Mouse (Mus musculus) frontal cortex, postnatal 36 days (tissue): ENCODE measurements around the gene Tcf20.
"Not testable (repeated sequence)": the region's sequence is repeated elsewhere in the genome, so short reads cannot be mapped to it uniquely, and the experiment has no call there.

Experiments used
- DNase-seq, 2 experiments: peaks; one replicate each; pipeline ENCODE4 v3.0.0; 2022; ENCODE audit warnings: low spot score in 2 of 2

Tcf20 gene

DNA sequence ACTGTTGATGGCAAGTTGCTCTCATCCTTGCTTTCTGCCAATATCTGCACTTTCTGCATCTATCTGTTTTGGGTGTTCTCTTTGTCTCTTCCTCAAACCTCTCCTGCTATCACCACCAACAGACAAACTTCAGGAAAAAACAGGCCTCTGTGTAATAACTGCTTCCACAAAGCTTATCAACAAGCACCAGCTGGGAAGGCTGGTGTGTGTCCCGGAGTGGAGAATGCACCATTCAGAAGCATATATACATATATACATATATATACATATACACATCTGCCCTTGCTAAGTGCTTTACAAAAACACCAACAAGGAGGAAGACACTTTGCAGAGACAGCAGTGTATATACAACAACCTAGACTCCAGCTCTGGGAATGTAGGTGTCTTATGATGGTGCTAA is 177.1 kb downstream of the Tcf20 start:
- DNase-seq: no peak

DNA sequence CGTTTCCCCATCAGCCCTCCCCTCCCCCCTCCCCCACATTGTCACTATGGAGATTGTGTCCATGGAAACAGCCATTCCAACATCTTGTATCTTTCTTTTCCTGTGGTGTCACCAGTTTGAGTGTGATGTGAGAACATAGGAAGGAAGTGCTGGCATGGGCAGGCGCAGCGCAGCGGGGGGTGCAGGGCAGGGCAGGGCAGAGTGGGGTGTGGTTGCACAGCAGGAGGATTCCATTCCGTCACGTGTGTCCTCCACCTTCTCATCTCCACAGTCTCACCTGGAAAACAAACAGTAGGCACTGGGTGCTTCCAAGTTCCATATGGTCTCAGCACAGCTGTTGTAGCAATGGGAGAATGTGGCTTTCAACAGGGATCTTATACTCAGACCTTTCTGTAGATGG is 178.2 kb downstream of the Tcf20 start:
- no peak for DNase-seq

DNA sequence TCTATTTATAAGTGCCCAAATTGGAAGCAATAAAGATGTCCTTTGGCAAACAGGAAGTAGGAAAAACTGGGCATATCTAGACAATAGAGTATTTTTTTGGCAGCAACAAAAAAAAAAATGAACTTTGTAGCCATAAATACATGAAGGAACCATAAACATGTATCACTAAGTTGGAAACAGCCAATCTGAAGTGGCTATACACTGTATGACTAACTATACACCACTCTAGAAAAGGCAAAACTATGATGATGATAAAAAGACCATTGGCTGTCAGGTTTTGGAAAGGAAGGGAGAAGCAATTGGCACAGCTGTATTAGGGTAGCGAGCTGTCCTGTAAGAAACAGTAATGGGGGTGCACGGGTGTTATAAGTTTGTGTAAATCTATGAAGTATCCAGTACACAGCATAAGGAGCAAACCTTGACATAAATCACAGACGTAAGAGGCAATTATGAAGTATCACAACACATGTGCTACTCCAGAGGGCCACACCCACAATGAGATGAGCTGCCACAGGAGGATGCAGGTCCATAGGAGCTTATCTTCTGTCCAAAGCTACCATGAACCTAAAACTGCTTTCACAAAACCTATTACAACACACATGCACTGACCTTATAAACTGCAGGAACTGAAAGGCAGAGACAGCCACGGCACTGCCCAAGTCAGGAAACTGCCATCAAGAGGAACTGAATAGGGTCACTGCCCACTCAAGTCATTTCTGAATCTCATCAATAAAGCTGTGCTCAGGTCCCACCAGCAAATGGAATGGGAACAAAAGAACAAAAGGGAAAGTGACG is 180.5 kb downstream of the Tcf20 start:
- DNase-seq: no peak

DNA sequence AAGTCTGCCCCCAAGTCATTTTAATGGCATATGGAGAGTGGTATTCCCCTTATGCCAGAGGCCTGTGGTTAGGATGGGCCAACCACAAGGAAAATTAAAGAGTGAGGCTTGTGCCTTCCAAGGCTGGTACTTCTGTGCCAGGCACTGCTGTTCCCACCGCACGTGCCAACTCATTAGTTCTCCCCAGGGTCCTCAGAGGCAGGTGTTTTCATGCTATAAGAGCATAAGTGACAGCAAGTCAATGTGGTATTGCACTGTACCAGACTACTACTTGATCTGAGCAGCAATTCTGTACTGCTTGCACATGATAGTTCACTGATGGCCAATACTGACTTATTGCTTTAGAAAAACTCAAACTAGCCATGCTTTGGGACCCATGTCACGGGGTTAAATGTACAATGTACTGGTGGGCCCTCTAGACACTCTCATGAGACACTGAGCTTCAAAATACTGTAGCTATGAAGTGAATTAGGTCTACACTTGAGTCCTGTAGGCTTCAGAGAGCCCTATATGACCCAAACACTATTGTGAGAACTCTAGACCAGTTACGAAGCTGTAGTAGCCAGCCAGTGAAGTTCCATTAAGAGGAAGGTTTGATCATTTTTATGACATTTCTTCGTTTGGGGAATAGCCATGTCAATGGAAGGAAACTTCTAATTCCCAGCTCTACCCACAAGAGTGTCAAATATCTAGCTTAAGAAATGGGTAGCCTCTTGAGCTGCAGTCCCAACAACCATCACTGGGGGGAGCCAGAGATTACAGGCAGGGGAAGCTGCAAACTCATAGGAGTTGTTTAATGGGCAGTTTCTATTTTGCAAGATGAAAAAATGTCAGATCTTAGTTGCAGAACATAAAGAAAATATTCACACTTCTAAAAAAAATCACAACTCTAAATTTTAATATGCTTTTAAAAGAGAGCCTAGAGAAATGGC is 182.7 kb downstream of the Tcf20 start:
- DNase-seq: peak; percentile 89

DNA sequence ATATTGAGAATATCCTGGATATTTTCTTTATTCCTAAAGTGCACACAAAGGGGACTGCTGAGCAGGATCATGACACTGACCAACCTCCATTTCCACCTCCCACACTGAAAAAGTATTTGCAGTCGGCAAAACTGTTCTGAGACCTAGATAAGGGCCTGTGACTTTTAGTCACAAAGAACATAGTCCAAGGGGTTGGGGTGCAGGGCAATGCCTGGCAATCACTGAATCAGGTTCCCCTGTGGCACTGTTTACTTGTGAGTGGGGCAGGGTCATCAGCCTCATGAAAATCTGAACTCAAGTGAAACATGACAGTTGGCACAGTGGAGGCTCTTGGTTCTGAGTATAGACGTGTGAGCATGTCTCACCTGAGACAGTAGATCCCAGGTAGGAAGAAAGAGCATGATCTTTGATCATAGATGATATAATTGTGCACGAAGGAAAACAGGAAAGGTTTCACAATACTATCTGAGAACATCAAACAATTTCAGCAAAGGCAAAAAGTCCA is 191.7 kb downstream of the Tcf20 start:
- DNase-seq: no peak

DNA sequence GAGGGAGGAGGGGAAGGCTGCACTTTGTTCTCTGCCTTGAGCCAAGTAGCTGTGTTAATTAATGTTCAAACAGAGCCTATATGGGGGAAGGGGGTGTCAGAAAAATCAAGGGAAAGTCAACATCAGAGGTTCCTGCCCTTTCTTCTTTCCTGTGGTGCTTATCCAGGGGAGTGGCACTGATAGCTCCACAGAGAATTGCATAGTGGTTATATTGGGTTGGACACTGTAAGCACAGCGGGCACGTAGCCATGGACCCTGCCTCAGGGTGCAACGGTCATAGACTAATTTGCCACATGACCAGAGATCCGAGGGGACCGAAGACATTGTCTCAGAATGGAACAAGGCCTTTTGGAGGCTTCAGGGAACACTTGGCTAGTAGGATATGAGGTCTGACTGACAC is 193.4 kb downstream of the Tcf20 start, which contains the start of gene Cyp2d26:
Gene Cyp2d26, minus strand, starts transcription at position 18 of the 400 bp plus-strand sequence.
- no peak for DNase-seq

DNA sequence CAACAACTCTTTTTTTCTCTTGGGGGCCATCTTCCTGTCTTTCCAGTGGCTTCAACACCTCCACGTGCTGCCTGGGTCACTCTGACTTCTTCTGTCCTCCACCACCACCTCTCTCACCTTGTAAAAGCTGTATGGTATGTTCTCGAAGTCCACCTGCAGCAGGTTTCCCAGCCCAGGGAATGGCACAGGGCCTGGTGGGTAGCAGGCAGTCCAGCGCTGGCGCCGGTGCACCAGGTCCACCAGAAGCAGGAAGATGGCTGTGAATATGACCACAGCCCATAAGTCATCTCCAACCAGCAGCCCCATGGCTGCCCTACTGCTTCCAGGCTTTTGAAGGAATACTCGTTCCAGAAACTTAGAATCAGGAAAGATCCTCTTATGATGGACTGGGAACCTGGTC is 193.8 kb downstream of the Tcf20 start:
- no peak for DNase-seq

DNA sequence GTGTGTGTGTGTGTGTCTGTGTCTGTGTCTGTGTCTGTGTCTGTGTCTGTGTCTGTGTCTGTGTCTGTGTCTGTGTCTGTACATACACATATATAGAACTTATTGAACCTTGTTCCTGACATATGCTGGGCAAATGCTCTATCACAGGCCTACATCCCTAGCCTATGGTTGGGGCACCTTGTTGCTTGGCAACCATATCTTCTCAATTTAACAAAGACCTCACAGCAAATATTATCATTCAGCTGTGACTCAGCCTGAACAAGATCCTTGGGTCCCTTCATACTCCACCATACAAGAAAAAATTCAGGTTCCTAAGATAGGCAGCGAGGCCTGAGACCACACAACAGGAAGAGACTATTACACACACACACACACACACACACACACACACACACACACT is 194.2 kb downstream of the Tcf20 start:
- DNase-seq: no peak

DNA sequence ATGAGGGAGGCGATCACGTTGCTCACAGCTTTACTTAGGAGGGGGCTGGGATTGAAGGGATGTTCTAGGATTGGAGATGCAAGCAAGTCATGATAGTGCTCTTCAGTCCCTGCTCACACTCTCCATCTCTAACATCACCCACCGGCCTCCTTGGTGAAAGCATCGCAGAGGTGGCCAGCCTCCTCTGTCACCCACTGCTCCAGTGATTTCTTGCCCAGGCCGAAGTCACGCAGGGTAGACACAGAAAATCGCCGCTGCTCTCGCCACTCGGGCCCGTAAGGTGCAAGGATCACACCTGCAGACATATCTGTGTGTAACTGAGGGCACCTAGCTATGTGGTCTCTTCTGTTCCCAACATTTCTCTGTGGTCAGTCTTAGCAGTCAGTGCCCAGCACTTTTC is 195.1 kb downstream of the Tcf20 start:
- no peak for DNase-seq

DNA sequence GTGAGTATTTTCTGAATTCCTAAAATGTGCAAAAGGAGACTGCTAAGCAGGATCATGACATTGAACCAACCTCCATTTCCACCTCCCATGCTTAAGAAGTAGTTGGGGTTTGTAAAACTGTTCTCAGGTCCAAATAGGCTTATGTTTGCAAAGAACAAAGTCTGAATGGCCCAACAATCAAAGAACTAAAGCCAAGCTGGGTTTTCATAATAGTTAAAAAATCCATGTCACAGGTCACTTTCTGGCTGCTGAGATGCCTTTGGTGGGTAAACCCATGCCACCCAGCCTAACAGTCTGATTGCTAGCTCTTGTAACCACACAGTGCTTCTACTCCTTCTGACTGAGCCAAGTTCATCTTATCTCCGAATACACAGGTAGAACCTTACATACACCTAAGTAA is 203.1 kb downstream of the Tcf20 start:
- no peak for DNase-seq

DNA sequence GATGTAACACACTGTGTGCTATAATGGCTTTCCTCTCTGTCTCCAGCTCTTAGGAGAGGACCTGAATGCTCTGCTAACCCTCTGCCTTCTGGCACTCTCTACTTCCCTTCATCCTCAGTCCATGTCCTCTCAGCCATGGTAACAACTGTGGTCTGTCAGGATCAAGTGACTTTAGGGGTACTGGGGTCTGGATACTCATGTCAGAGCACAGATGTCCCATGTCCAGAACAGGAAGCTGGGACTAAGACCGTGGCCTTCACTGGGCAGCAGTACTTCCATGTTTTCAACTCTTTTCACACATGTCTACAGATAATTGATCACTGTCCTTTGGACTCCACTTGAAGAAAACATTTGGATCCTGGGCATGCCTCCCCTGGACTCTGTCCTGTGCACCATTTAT is 203.9 kb downstream of the Tcf20 start:
- DNase-seq: no peak

DNA sequence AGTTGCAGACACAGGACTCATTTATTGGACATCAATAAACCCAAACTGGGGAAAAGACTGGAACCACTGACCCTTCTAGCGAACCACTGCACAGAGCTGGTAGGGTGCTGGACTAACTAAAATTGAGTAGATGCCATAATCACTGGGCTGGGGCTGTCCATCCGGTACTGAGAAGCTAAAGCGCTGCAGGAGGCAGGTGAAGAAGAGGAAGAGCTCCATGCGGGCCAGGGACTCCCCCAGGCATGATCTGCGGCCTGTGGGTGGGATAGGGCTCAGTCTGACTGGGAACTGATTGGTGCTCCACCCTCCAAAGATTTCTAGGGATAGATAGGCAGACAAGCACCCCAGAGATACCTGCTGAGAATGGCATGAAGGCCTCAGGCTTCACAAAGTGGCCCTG is 209.8 kb downstream of the Tcf20 start:
- DNase-seq: not testable (repeated sequence)

DNA sequence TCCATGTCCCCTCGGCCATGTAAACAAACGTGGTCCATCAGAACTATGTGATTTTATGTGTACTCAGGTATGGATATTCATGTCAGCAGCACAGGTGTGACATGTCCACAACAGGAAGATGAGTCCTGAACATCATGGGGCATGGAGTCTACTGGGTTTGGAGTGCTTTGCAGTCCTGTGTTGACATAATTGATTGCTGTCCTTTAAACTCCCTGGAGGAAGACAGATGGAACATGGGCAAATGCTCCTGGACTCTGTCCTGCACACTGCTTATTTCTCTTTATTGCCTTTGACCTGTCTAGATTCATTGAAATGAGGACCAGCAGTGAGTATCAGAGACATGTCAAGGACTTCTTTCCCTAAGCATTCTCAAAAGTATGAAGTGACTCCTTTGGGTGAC is 221.7 kb downstream of the Tcf20 start:
- no peak for DNase-seq

DNA sequence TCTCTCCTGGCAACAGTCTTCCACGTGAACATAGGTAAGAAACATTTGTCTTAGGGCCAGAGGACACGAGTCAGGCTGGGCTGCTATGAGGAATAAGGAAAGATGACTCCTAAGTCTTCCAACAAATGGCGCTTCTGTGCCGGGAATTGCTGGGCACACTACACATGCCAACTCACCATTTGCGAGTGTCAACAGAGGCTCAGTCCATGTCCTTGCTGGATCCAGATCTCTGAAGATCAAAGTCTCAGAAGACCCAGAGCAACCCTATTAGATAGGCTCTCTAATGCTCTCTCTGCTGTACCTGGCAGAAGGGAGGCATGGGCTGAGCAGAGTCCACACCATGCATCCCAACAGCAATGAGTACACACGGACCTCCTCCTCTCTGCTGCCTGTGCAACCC is 222.8 kb downstream of the Tcf20 start:
- no peak for DNase-seq

DNA sequence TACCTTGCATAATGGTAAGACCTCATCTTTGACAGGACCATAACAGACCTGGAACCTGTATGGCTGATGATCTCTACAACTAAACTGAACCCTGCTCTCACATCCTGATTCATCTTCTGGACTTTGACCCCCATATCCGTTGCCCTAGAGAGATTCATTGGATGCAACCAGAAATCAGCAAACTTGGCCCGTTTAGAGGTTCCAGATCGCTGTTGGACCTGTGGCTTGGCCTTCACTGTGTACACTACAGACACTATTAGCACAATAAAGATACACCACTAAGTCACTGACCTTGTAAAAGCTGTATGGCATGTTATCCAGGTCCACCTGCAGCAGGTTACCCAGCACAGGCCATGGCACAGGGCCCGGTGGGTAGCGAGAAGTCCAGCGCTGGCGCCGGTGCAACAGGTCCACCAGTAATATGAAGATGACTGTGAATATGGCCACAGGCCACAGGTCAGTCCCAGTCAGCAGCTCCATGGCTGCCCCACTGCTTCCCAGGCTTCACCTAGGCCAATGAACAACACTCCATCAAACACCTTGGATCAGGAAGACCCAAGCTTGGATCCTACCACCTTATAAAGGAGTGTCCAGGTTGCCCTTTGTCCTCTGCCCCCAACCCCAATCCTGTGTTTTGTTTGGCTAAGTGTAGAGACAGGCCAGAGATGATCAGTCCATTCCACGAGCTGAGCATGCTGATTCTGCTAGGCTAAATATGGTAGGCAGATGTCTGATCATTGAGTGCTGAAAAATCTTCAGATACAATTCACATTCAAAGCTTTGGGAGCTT is 223.8 kb downstream of the Tcf20 start, which contains the start of gene Cyp2d40:
Gene Cyp2d40, minus strand, starts transcription at position 553 of the 790 bp plus-strand sequence.
- no peak for DNase-seq
